Mouse (Mus musculus): Measurements from ENCODE around the gene Zbtb9. TPM values are rescaled to one million over a fixed set of nuclear protein-coding genes. Genes with fewer than 3 reads are reported as not detected.
A peak's percentile ranks its signal among the peaks of the same experiment; 100 is the strongest.
"Not testable (repeated sequence)": the region's sequence is repeated elsewhere in the genome, so short reads cannot be mapped to it uniquely, and the experiment has no call there.

Gene Zbtb9
- polyA plus RNA-seq (2016; fragmentation: Nextera tagmentation; extraction: Ambion mirVana), result 10.3 and 10.7 TPM in 2 replicates

DNA sequence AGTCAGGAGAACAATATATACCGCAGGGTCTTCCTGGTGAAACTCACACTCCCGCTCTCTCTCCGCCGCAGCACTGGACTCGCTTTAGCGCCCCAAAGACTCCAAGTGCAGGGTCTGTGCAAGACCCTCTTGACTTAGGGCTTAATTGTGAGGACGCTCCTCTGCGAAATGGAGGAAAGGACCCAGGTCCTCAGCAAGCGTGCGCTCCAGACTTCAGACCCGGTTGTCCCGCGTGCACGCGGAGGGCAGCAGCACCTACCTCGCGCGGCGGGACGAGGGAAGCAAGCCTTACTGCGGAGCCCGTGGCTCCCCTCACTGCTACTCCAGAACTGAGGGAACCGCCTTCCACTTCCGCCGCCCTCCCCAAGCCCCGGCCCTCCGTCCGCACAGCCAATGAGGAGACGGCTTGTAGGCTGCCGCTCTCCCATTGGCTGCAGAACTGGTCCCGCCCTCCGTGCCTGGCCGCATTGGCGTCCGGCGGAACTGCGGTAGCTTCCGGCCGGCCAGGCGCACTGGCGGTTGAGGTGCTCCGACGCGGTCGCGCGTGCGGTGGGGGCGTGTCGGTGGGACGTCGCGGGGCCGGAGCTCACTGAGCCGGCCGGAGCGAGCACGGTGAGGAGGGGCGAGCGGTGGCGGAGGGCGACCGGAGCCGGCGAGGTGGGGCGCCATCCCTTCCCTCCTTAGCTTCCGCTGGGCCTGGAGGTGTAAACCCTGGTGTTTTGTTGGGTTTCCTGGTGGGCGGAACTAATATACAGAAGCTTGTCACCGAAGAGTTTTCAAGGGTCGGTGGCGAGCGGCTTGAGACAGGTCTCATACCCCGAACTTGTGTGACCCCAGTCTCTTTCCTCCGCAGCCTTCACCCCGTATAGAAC lies at the start of gene Zbtb9:
Zbtb9 (plus strand) TSS at position 465 of the 872 bp plus-strand sequence.
- no peaks in the 10 kb centered on the region for H3K9me3 ChIP-seq (replicated peaks)
- peak within 1 kb of the TSS; percentile 89 for H3K4me3 ChIP-seq
- H3K4me2 ChIP-seq, result peak within 1 kb of the TSS; percentile 91
- peak within 1 kb of the TSS; percentile 72 for H3K27ac ChIP-seq (ENCODE audit: poor library complexity, severe bottlenecking)
- peak within 1 kb of the TSS; percentile 88 for H3K9ac ChIP-seq
- peaks cover 46% of the 10 kb centered on the region for H3K36me3 ChIP-seq
- H3K4me1 ChIP-seq (replicated peaks), result peaks cover 31% of the 10 kb centered on the region
- no peaks in the 10 kb centered on the region for H3K27me3 ChIP-seq (replicated peaks)
- peak; percentile 99 for ATAC-seq (ENCODE audit: insufficient number of reproducible peaks, low FRiP score)
- WGBS, result under 1% methylated on average over 75 of the region's 75 CpGs

DNA sequence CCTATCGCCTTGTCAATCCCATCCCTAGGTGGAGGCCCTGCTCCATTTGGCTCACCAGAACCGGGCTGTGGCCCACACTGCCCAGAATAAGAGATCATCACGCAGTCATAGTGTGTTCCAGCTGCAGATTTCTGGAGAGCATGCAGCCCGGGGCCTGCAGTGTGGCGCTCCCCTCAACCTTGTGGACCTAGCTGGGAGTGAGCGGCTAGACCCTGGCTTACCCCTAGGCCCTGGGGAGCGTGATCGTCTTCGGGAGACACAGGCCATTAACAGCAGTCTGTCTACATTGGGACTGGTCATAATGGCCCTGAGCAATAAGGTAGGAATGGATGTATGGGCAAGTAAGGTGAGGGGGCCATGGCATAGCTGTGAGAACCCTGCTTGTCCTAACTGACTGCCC lies 47.6 kb upstream of the Zbtb9 start:
- 96% methylated on average over 9 of the region's 9 CpGs for WGBS
- not testable (repeated sequence) for H3K4me3 ChIP-seq; H3K4me1 ChIP-seq (replicated peaks); H3K9ac ChIP-seq; H3K27ac ChIP-seq (ENCODE audit: poor library complexity, severe bottlenecking); ATAC-seq (ENCODE audit: insufficient number of reproducible peaks, low FRiP score); H3K4me2 ChIP-seq; H3K9me3 ChIP-seq (replicated peaks); H3K27me3 ChIP-seq (replicated peaks)
- H3K36me3 ChIP-seq, result peaks cover 76% of the 10 kb centered on the region

DNA sequence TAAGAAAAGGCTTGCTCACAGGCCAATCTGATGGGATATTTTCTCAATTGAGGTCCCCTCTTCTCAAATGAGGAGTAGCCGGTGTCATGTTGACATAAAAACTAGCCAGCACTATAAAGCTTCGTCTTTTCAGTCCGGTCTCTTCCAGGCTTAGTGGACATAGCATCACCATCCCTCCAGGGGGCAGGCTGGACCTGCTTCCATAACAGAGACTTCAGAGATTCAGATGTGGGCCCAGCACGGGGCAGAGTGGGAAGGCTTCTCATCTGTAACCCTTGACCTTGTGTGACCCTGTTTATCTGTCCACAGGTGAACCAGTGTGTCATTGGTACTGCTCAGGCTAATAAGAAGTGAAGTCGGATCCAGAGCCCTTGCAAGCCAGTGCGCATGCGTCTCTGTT lies 41.2 kb upstream of the Zbtb9 start:
- not testable (repeated sequence) for H3K9ac ChIP-seq; H3K9me3 ChIP-seq (replicated peaks); H3K4me2 ChIP-seq; H3K27ac ChIP-seq (ENCODE audit: poor library complexity, severe bottlenecking); H3K4me3 ChIP-seq; ATAC-seq (ENCODE audit: insufficient number of reproducible peaks, low FRiP score); H3K27me3 ChIP-seq (replicated peaks)
- WGBS, result 68% methylated on average over 7 of the region's 7 CpGs
- Histone ChIP-seq H3K36me3 (peaks cover 63% of the 10 kb centered on the region), H3K4me1 (replicated peaks) (peaks cover 13% of the 10 kb centered on the region)

DNA sequence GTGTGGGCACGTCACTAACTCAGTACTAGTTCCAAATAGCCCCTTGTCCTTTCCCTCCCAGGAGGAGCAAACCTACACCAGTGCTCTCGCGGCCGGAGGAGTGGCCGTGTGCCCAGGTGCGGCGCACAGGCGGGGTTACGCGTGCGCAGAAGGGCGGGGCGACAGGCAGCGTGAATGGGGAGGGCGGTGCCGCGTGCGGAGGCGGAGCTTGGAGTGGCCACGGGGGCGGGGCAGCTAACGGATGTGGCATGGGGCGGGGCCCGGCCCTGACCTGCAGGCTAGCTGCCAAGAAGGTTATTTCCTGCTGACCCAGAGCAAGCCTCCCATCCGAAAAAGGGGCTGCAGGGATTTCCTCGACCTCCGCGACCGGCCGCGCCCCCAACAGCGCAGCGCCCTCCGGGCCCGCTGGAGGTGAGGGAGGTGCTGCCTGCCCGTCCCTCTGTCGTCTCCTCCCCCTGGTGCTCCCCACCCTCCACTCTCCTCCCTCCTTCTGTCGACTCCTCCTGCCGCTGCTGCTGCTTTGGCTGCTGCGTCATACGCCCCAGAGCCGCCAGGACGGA lies 40.0 kb upstream of the Zbtb9 start, which contains the start of gene Phf1:
Phf1 (plus strand) TSS at position 214 of the 560 bp plus-strand sequence.
- peaks cover 21% of the 10 kb centered on the region for H3K4me1 ChIP-seq (replicated peaks)
- H3K4me2 ChIP-seq, result peak within 1 kb of the TSS; percentile 94
- H3K36me3 ChIP-seq, result peaks cover 62% of the 10 kb centered on the region
- no peaks in the 10 kb centered on the region for H3K9me3 ChIP-seq (replicated peaks)
- H3K4me3 ChIP-seq, result peak within 1 kb of the TSS; percentile 76
- H3K27me3 ChIP-seq (replicated peaks), result no peaks in the 10 kb centered on the region
- H3K9ac ChIP-seq, result peak within 1 kb of the TSS; percentile 85
- under 1% methylated on average over 43 of the region's 43 CpGs for WGBS
- H3K27ac ChIP-seq (ENCODE audit: poor library complexity, severe bottlenecking), result peak within 1 kb of the TSS; percentile 81
- peak; percentile 93 for ATAC-seq (ENCODE audit: insufficient number of reproducible peaks, low FRiP score)

DNA sequence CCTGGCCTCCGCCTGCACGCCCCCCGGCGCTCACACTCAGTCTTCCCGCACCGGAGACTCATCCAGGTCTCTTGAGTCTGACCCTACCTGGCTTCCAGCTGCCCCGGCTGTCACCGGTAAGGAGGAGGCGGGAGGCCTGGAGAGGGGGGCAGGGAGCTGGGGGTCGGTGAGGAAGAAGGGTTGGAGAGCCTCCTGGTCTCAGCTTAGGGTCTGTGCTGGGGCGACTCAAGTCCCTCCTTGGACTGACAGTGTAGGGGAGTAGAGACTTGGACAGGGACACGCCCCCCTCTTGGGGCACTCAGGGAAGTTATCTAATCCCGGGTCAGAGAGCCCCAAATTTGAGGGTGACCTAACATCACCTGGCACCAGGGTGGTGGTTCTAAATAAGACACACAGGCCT lies 39.5 kb upstream of the Zbtb9 start:
- no peaks in the 10 kb centered on the region for H3K9me3 ChIP-seq (replicated peaks)
- peaks cover 26% of the 10 kb centered on the region for H3K4me1 ChIP-seq (replicated peaks)
- H3K36me3 ChIP-seq, result peaks cover 58% of the 10 kb centered on the region
- H3K4me2 ChIP-seq, result peak overlapping the region; percentile 94
- ATAC-seq (ENCODE audit: insufficient number of reproducible peaks, low FRiP score), result peak; percentile 40; the same call in 1 of the 2 replicates
- H3K27me3 ChIP-seq (replicated peaks), result no peaks in the 10 kb centered on the region
- H3K9ac ChIP-seq, result peak overlapping the region; percentile 85
- 5% methylated on average over 13 of the region's 13 CpGs for WGBS
- H3K27ac ChIP-seq (ENCODE audit: poor library complexity, severe bottlenecking), result peak overlapping the region; percentile 81
- H3K4me3 ChIP-seq, result peak overlapping the region; percentile 76

DNA sequence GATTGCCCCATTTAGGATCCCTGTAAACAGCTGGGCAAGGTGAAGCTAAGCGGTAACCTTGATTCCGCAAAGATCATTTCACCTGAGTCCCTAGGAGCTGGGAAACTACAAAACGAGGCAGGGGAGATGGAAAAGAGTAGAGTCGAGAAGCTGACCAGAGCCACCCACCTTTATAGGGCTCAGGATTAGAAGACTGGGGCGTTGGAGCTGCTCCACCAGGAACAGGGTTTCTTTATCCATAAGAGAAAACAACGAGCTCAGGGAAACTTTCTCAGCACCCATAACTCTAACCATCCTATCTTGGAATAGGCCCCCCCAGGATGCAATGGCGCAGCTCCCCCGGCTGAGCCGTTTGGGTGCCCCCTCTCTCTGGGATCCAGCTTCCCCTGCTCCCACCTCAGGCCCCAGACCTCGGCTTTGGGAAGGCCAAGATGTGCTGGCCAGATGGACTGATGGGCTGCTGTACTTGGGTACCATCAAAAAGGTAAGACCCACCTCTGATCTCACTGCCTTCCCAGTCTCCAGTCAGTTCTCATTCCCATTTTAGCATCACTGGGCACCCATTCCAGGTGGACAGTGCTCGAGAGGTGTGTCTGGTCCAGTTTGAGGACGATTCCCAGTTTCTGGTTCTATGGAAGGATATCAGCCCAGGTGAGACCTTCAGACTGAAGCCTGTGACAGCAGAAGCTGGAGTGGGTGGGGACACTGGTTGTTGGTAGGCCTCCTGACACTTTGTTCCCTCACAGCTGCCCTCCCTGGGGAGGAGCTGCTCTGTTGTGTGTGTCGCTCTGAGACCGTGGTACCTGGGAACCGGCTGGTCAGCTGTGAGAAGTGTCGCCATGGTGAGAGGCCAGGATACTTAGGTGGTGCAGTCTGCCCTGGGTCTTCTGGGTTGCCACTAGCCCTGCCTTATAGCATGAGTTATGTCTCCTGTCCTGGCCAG lies 38.8 kb upstream of the Zbtb9 start:
- H3K4me1 ChIP-seq (replicated peaks), result peaks cover 31% of the 10 kb centered on the region
- no peaks in the 10 kb centered on the region for H3K9me3 ChIP-seq (replicated peaks)
- no peaks in the 10 kb centered on the region for H3K27me3 ChIP-seq (replicated peaks)
- H3K27ac ChIP-seq (ENCODE audit: poor library complexity, severe bottlenecking), result no peak overlapping the region
- peak overlapping the region; percentile 85 for H3K9ac ChIP-seq
- H3K4me2 ChIP-seq, result peak overlapping the region; percentile 94
- peak overlapping the region; percentile 76 for H3K4me3 ChIP-seq
- peaks cover 51% of the 10 kb centered on the region for H3K36me3 ChIP-seq
- WGBS, result 79% methylated on average over 16 of the region's 16 CpGs
- no peak for ATAC-seq (ENCODE audit: insufficient number of reproducible peaks, low FRiP score)

DNA sequence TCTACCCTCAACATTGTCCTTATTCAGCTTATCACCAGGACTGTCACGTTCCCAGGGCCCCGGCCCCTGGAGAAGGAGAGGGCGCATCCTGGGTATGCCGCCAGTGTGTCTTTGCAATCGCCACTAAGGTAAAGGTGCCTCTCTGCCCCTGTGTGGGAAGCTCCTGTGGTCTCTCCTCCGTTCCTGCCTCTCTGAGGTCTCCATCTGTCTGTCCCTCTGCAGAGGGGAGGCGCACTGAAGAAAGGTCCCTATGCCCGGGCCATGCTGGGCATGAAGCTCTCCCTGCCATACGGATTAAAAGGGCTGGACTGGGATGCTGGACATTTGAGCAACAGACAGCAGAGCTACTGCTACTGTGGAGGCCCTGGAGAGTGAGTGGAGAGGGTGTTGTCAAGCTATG lies 37.9 kb upstream of the Zbtb9 start:
- WGBS, result 87% methylated on average over 9 of the region's 9 CpGs
- no peak for ATAC-seq (ENCODE audit: insufficient number of reproducible peaks, low FRiP score)

DNA sequence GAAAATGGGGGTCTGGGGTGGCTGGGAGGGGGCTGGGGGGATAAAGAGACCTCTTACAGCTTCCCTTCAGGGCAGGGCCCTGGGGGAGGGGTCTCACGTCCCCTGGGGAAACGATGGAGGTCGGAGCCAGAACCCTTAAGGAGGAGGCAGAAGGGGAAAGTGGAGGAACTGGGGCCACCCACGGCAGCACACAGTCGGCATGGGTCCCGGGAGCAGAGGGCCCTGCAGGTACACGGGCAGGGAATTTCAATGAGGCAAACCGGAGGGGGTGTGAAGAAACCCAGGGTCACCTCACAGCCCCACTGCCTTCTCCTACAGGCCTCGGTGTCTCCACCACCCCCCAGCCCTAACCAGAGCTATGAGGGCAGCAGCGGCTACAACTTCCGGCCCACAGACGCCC lies 36.5 kb upstream of the Zbtb9 start:
- peaks cover 46% of the 10 kb centered on the region for H3K4me1 ChIP-seq (replicated peaks)
- no peak for ATAC-seq (ENCODE audit: insufficient number of reproducible peaks, low FRiP score)
- H3K27me3 ChIP-seq (replicated peaks), result no peaks in the 10 kb centered on the region
- H3K9ac ChIP-seq, result no peak overlapping the region
- WGBS, result 83% methylated on average over 12 of the region's 12 CpGs
- no peaks in the 10 kb centered on the region for H3K9me3 ChIP-seq (replicated peaks)
- H3K27ac ChIP-seq (ENCODE audit: poor library complexity, severe bottlenecking), result no peak overlapping the region
- no peak overlapping the region for H3K4me3 ChIP-seq
- peaks cover 34% of the 10 kb centered on the region for H3K36me3 ChIP-seq
- no peak overlapping the region for H3K4me2 ChIP-seq

More for the DNA sequence above, 37.9 kb upstream of the Zbtb9 start:
- Histone ChIP-seq H3K27me3 (replicated peaks) (no peaks in the 10 kb centered on the region), H3K9ac (no peak overlapping the region), H3K4me3 (no peak overlapping the region), H3K4me2 (no peak overlapping the region), H3K9me3 (replicated peaks) (no peaks in the 10 kb centered on the region), H3K27ac (ENCODE audit: poor library complexity, severe bottlenecking) (no peak overlapping the region), H3K4me1 (replicated peaks) (peaks cover 33% of the 10 kb centered on the region), H3K36me3 (peaks cover 43% of the 10 kb centered on the region)

DNA sequence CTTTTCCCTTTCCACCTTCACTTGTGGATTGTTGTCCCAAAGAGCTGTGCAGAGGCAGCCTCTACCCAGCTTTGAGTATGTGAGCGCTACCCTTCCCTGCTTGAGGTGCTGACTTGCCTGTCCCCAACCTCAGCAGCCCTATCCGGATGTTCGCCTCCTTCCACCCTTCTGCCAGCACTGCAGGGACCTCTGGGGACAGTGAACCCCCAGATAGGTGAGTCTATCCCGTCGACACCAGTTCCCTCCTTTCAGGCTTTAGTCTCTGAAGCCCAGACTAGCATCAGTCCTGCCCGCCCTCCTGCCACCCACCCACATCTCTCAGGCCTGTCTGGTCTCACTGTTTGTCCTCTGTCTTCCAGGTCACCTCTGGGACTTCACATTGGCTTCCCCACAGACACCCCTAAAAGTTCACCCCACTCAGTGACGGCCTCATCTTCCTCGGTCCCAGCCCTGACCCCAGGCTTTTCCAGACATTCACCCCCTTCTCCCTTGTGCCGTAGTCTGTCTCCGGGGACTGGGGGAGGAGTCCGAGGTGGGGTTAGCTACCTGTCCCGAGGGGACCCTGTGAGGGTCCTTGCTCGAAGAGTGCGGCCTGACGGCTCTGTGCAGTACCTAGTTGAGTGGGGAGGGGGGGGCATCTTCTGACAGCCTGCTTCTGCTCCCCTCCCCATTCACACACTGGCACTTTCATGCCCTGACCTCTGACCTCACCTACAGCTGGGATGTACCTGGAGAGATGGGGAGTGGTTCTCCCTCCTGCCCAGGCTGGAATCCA lies 35.9 kb upstream of the Zbtb9 start:
- H3K4me1 ChIP-seq (replicated peaks), result peaks cover 52% of the 10 kb centered on the region
- WGBS, result 86% methylated on average over 15 of the region's 15 CpGs
- H3K4me2 ChIP-seq, result no peak overlapping the region

More for the DNA sequence above, 35.9 kb upstream of the Zbtb9 start:
- no peaks in the 10 kb centered on the region for H3K9me3 ChIP-seq (replicated peaks)
- H3K27ac ChIP-seq (ENCODE audit: poor library complexity, severe bottlenecking), result no peak overlapping the region
- no peaks in the 10 kb centered on the region for H3K27me3 ChIP-seq (replicated peaks)
- no peak overlapping the region for H3K4me3 ChIP-seq
- peaks cover 32% of the 10 kb centered on the region for H3K36me3 ChIP-seq
- no peak for ATAC-seq (ENCODE audit: insufficient number of reproducible peaks, low FRiP score)
- H3K9ac ChIP-seq, result no peak overlapping the region; the same call in 1 of the 2 replicates

Measured in heart, embryonic 12.5 days (tissue).